Mouse (Mus musculus) cerebellum, adult (tissue): ENCODE measurements around the gene Polr2h.

Experiments used
- ATAC-seq: cut with Nextera tagmentation; 2 replicates; pipeline ENCODE4 v1.9.2; 2017; ENCODE audit warnings: mild to moderate bottlenecking, moderate library complexity, mixed read lengths; ENCODE audit not compliant: insufficient number of reproducible peaks, low FRiP score, low TSS enrichment

The Polr2h gene

DNA sequence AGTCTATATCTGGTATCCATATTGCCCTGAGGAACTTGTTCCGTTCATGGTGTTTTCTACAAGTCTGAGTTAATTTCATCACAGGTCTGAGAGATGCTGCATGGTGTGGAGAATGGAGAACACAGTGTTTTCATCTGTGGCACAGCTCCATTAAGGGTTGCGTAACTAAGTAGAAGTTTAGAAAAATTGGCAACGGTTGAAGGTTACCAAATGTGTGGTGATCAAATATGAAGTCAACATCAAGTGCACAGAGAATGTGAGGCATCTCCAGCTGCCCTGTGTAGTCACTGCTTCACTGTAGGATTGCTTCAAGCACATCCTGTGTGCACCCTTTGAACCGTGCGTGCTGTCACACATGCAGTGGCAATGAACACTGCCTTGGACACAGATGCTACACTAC, 38.6 kb downstream of the Polr2h start:
- no peak for ATAC-seq

DNA sequence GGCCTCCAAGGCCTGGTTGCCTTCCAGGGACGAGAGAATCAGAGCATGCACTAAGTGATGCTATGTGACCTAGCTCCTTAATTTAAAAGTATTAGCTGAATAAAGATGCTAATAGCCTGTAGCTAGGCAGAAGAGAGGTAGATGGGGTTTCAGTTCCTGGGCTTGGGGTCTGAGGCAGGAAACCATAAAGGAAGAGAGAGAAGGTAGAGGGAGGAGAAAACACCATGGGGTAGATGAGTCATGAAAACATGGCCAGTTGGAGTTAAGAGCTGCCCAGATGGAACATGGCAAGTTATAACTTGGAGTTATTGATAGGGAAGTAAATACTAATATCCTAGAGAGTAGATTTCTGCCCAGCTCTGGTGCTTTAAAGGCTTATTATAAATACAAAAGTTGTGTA, 39.9 kb downstream of the Polr2h start:
- no peak for ATAC-seq

DNA sequence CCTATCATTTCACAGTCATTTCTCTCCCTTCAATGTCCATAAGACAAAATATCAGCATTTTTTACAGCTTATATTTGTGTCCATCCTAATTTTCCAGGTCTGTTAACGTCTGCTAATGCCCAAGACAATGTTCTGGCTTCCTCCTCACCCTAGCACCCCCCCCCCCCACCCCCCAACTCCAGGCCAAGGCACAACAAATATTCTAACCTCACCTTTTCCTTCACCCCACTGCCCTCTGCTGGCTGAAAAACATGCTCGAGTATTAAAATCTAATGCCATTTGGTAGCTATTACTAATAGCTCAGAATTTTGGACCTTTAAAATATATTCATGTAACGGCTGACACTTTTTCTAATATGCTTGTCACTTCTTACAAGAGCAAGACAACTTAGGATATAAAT, 44.2 kb downstream of the Polr2h start:
- ATAC-seq, result no peak

DNA sequence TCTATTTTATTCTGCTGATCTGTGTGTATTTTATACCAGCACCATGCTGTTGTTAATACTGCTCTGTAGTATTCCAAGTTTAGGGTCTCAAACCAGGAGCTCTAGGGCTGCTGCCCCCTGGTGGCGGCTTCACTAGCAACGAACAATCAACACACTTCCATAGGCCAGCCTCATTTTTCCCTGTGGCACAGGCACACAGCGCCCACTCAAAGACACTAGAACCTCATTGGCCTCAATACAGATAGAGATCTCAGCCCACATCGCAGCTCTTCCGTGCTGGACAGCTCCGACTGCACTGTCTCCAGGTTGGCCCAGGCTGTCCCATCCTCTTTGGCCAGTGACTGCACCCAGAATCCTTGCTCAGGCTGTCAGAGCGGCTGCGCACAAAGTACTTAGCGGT, 47.8 kb downstream of the Polr2h start:
- ATAC-seq, result no peak
